ENCODE assay signal across 12 mouse cellular contexts in genomic region chr6:38938421-38938820, GRCm38 (mm10).
A peak's percentile ranks its signal among the peaks of the same experiment; 100 is the strongest.
DNase-seq lines count a peak whose midpoint lies in the region; ATAC-seq lines count a peak whose summit lies in the region.
"Had no signal": no experiment of that assay in that cellular context is flagged by ENCODE, and none has a peak within 500 bp of the region (broad histone marks: within the 10 kb centered on the region; RNA-seq: fewer than 3 reads in every experiment).

No protein-coding gene starts in this region.

- 0 out of 2 replicates have a peak overlapping the region, but pooled peaks have one; percentile 8 for H3K9ac ChIP-seq in liver, embryonic 13.5 days
- H3K9ac ChIP-seq: hindbrain, embryonic 15.5 days; midbrain, embryonic 12.5 days had no signal

- no peak overlapping the region for H3K4me3 ChIP-seq in liver, embryonic 13.5 days (replicated peaks)
- H3K4me3 ChIP-seq: hindbrain, embryonic 15.5 days; midbrain, embryonic 12.5 days had no signal

- ATAC-seq in liver, embryonic 13.5 days (ENCODE audit: low read depth) = no peak

- no peak overlapping the region for H3K4me2 ChIP-seq in liver, embryonic 13.5 days
- H3K4me2 ChIP-seq: hindbrain, embryonic 15.5 days; midbrain, embryonic 12.5 days had no signal

- H3K27ac ChIP-seq in liver, embryonic 13.5 days = peak overlapping the region; percentile 58
- H3K27ac ChIP-seq: hindbrain, embryonic 15.5 days; midbrain, embryonic 12.5 days had no signal

- peak; percentile 42 for DNase-seq in adrenal gland, adult 2 months
- no peak for DNase-seq in adrenal gland, postnatal 4 days (ENCODE audit: low spot score in 2 of 2)
- peak; percentile 38 to 40 for DNase-seq in lung, adult 18-20 months
- DNase-seq in lung, postnatal 10 days = no peak
- no peak for DNase-seq in liver, embryonic 13.5 days
- DNase-seq in spleen, postnatal 36 days (ENCODE audit: low spot score in 2 of 2) = peak; percentile 70 to 72
- DNase-seq in embryo, embryonic 9.5 days (ENCODE audit: extremely low spot score) = no peak
- DNase-seq in ovary, adult 18-20 months (ENCODE audit: low spot score) = no peak
- DNase-seq: kidney, postnatal 36 days; thymus, postnatal 36 days had no signal

- 21% methylated on average over 6 of the region's 6 CpGs for WGBS in liver, embryonic 13.5 days (ENCODE audit: insufficient replicate concordance)

- H3K36me3 ChIP-seq in liver, embryonic 13.5 days = no peaks in the 10 kb centered on the region
- H3K36me3 ChIP-seq: hindbrain, embryonic 15.5 days; midbrain, embryonic 12.5 days had no signal

- H3K9me3 ChIP-seq in liver, embryonic 13.5 days (replicated peaks) = no peaks in the 10 kb centered on the region
- H3K9me3 ChIP-seq: hindbrain, embryonic 15.5 days; midbrain, embryonic 12.5 days had no signal

- peaks cover 33% of the 10 kb centered on the region for H3K4me1 ChIP-seq in liver, embryonic 13.5 days (replicated peaks)
- H3K4me1 ChIP-seq: hindbrain, embryonic 15.5 days; midbrain, embryonic 12.5 days had no signal

- peaks cover 3% of the 10 kb centered on the region for H3K27me3 ChIP-seq in liver, embryonic 13.5 days
- H3K27me3 ChIP-seq: hindbrain, embryonic 15.5 days; midbrain, embryonic 12.5 days had no signal

Comparison
In these comparisons a context has a peak if more than half of its experiments do, and no peak if none do; other contexts are left out.
1. DNase-seq: peak in adrenal gland, adult 2 months (single experiment), lung, adult 18-20 months (2 of 2) and spleen, postnatal 36 days (2 of 2); none in adrenal gland, postnatal 4 days (0 of 2), lung, postnatal 10 days (single experiment), liver, embryonic 13.5 days (single experiment), embryo, embryonic 9.5 days (single experiment) and ovary, adult 18-20 months (single experiment).